Mouse (Mus musculus): Measurements from ENCODE around the gene Olfr904. TPM values are rescaled to one million over a fixed set of nuclear protein-coding genes. Genes with fewer than 3 reads are reported as not detected.
"Not testable (repeated sequence)": the region's sequence is repeated elsewhere in the genome, so short reads cannot be mapped to it uniquely, and the experiment has no call there.

Gene Olfr904
- not detected in 2 replicates for polyA plus RNA-seq (2014; fragmentation: Nextera tagmentation; extraction: Ambion mirVana)

GRCm38 (mm10) chr9:38462844-38463243 lies at the start of gene Olfr904:
Gene Olfr904 (plus strand): TSS chr9:38463144.
- Histone ChIP-seq H3K4me1 (ENCODE audit: control insufficient read depth, insufficient read depth, low read length) (no peaks in the 10 kb centered on the region), H3K27me3 (ENCODE audit: control insufficient read depth, insufficient read depth, low read length) (no peaks in the 10 kb centered on the region), H3K9me3 (replicated peaks; ENCODE audit: control insufficient read depth, low read length) (no peaks in the 10 kb centered on the region), H3K36me3 (replicated peaks; ENCODE audit: control insufficient read depth, insufficient read depth, low read depth, low read length) (no peaks in the 10 kb centered on the region), H3K4me2 (ENCODE audit: low read depth, low read length) (no peak within 1 kb of the TSS), H3K9ac (replicated peaks; ENCODE audit: low read length) (no peak within 1 kb of the TSS), H3K4me3 (ENCODE audit: low read depth, low read length) (no peak within 1 kb of the TSS), H3K27ac (replicated peaks; ENCODE audit: low read depth, low read length) (no peak within 1 kb of the TSS)
- DNase-seq (ENCODE audit: low spot score) (no peak), ATAC-seq (replicated peaks; ENCODE audit: insufficient number of reproducible peaks, low FRiP score, low TSS enrichment, low read depth) (no peak)

GRCm38 (mm10) chr9:38413502-38413901 lies 49.4 kb upstream of the Olfr904 start:
- not testable (repeated sequence) for H3K9ac ChIP-seq (replicated peaks; ENCODE audit: low read length); H3K36me3 ChIP-seq (replicated peaks; ENCODE audit: control insufficient read depth, insufficient read depth, low read depth, low read length); H3K4me1 ChIP-seq (ENCODE audit: control insufficient read depth, insufficient read depth, low read length); H3K27ac ChIP-seq (replicated peaks; ENCODE audit: low read depth, low read length); H3K4me2 ChIP-seq (ENCODE audit: low read depth, low read length); H3K4me3 ChIP-seq (ENCODE audit: low read depth, low read length); H3K27me3 ChIP-seq (ENCODE audit: control insufficient read depth, insufficient read depth, low read length); H3K9me3 ChIP-seq (replicated peaks; ENCODE audit: control insufficient read depth, low read length); ATAC-seq (replicated peaks; ENCODE audit: insufficient number of reproducible peaks, low FRiP score, low TSS enrichment, low read depth)
- DNase-seq (ENCODE audit: low spot score) = peak; percentile 57
- WGBS = 89% methylated on average over 14 of the region's 14 CpGs

DNA sequence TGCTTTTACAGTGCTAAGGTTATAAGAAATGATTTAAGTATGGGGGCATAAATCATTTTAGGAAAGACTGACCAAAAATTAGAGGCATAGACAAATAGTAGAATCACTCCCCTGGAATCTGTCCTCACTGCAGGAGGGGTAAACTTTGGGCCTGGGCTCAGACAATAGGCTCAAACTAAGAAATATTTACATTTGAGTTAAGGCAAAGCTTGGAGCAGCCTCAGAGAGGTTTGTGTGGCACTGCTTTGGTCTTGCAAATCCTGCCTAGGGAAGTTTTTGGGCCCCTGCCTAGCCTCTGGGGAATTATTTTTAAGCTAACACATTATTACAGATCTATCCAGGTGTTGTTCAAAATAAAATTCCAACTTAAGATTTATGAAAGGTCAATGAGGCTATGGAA lies 39.1 kb upstream of the Olfr904 start:
- H3K36me3 ChIP-seq (replicated peaks; ENCODE audit: control insufficient read depth, insufficient read depth, low read depth, low read length) = no peaks in the 10 kb centered on the region

GRCm38 (mm10) chr9:38427026-38427425 lies 35.9 kb upstream of the Olfr904 start:
- DNase-seq (ENCODE audit: low spot score) = no peak
- Histone ChIP-seq H3K27me3 (ENCODE audit: control insufficient read depth, insufficient read depth, low read length) (no peaks in the 10 kb centered on the region), H3K9ac (replicated peaks; ENCODE audit: low read length) (no peak overlapping the region), H3K4me2 (ENCODE audit: low read depth, low read length) (no peak overlapping the region), H3K9me3 (replicated peaks; ENCODE audit: control insufficient read depth, low read length) (no peaks in the 10 kb centered on the region), H3K27ac (replicated peaks; ENCODE audit: low read depth, low read length) (no peak overlapping the region), H3K4me3 (ENCODE audit: low read depth, low read length) (no peak overlapping the region), H3K4me1 (ENCODE audit: control insufficient read depth, insufficient read depth, low read length) (no peaks in the 10 kb centered on the region), H3K36me3 (replicated peaks; ENCODE audit: control insufficient read depth, insufficient read depth, low read depth, low read length) (no peaks in the 10 kb centered on the region)
- no peak for ATAC-seq (replicated peaks; ENCODE audit: insufficient number of reproducible peaks, low FRiP score, low TSS enrichment, low read depth)
- WGBS = 54% methylated on average over 1 of the region's 1 CpGs

More for the DNA sequence above, 39.1 kb upstream of the Olfr904 start:
- ATAC-seq (replicated peaks; ENCODE audit: insufficient number of reproducible peaks, low FRiP score, low TSS enrichment, low read depth) (no peak), DNase-seq (ENCODE audit: low spot score) (no peak)
- Histone ChIP-seq H3K4me2 (ENCODE audit: low read depth, low read length) (no peak overlapping the region), H3K4me1 (ENCODE audit: control insufficient read depth, insufficient read depth, low read length) (no peaks in the 10 kb centered on the region), H3K27me3 (ENCODE audit: control insufficient read depth, insufficient read depth, low read length) (no peaks in the 10 kb centered on the region), H3K9me3 (replicated peaks; ENCODE audit: control insufficient read depth, low read length) (no peaks in the 10 kb centered on the region), H3K4me3 (ENCODE audit: low read depth, low read length) (no peak overlapping the region), H3K9ac (replicated peaks; ENCODE audit: low read length) (no peak overlapping the region), H3K27ac (replicated peaks; ENCODE audit: low read depth, low read length) (no peak overlapping the region)

GRCm38 (mm10) chr9:38429155-38429554 lies 33.8 kb upstream of the Olfr904 start, which contains the start of gene Olfr901:
Gene Olfr901 (plus strand): TSS chr9:38429455.
- Histone ChIP-seq H3K4me2 (ENCODE audit: low read depth, low read length) (no peak within 1 kb of the TSS), H3K9me3 (replicated peaks; ENCODE audit: control insufficient read depth, low read length) (no peaks in the 10 kb centered on the region), H3K27me3 (ENCODE audit: control insufficient read depth, insufficient read depth, low read length) (no peaks in the 10 kb centered on the region), H3K36me3 (replicated peaks; ENCODE audit: control insufficient read depth, insufficient read depth, low read depth, low read length) (no peaks in the 10 kb centered on the region), H3K4me3 (ENCODE audit: low read depth, low read length) (no peak within 1 kb of the TSS), H3K9ac (replicated peaks; ENCODE audit: low read length) (no peak within 1 kb of the TSS), H3K27ac (replicated peaks; ENCODE audit: low read depth, low read length) (no peak within 1 kb of the TSS), H3K4me1 (ENCODE audit: control insufficient read depth, insufficient read depth, low read length) (no peaks in the 10 kb centered on the region)
- DNase-seq (ENCODE audit: low spot score) = no peak
- 72% methylated on average over 1 of the region's 1 CpGs for WGBS
- ATAC-seq (replicated peaks; ENCODE audit: insufficient number of reproducible peaks, low FRiP score, low TSS enrichment, low read depth) = no peak

DNA sequence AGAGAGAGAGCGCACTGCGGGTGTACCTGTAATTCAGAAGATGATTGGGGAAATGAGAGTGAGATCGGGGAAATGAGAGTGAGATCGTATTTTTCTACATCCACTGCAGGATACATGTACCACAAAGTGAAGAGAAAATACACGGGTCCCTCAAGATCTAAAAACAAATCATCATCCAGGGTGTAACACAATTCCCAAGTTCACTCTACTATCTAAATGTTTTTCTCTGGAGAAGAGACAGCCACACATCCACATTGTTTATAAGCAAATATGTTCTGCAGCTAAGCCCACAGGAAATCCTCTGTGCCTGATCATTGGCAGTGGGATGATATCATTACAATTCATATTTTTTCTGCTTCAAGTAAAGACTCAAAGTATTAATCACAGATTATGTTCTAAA lies 15.6 kb upstream of the Olfr904 start, which contains the start of gene Olfr902:
TSS of gene Olfr902 (plus strand) at position 301 of the 400 bp plus-strand sequence.
- Histone ChIP-seq H3K4me2 (ENCODE audit: low read depth, low read length) (no peak within 1 kb of the TSS), H3K9me3 (replicated peaks; ENCODE audit: control insufficient read depth, low read length) (no peaks in the 10 kb centered on the region), H3K4me3 (ENCODE audit: low read depth, low read length) (no peak within 1 kb of the TSS), H3K27me3 (ENCODE audit: control insufficient read depth, insufficient read depth, low read length) (no peaks in the 10 kb centered on the region), H3K4me1 (ENCODE audit: control insufficient read depth, insufficient read depth, low read length) (no peaks in the 10 kb centered on the region), H3K9ac (replicated peaks; ENCODE audit: low read length) (no peak within 1 kb of the TSS), H3K27ac (replicated peaks; ENCODE audit: low read depth, low read length) (no peak within 1 kb of the TSS), H3K36me3 (replicated peaks; ENCODE audit: control insufficient read depth, insufficient read depth, low read depth, low read length) (no peaks in the 10 kb centered on the region)
- WGBS = 88% methylated on average over 5 of the region's 5 CpGs
- DNase-seq (ENCODE audit: low spot score) (no peak), ATAC-seq (replicated peaks; ENCODE audit: insufficient number of reproducible peaks, low FRiP score, low TSS enrichment, low read depth) (no peak)

GRCm38 (mm10) chr9:38470807-38471206 lies 7.9 kb downstream of the Olfr904 start, which contains the start of gene Olfr905:
Gene Olfr905 (plus strand): TSS chr9:38471107.
- Histone ChIP-seq H3K9ac (replicated peaks; ENCODE audit: low read length) (no peak within 1 kb of the TSS), H3K27ac (replicated peaks; ENCODE audit: low read depth, low read length) (no peak within 1 kb of the TSS), H3K9me3 (replicated peaks; ENCODE audit: control insufficient read depth, low read length) (no peaks in the 10 kb centered on the region), H3K4me1 (ENCODE audit: control insufficient read depth, insufficient read depth, low read length) (no peaks in the 10 kb centered on the region), H3K27me3 (ENCODE audit: control insufficient read depth, insufficient read depth, low read length) (no peaks in the 10 kb centered on the region), H3K4me2 (ENCODE audit: low read depth, low read length) (no peak within 1 kb of the TSS), H3K4me3 (ENCODE audit: low read depth, low read length) (no peak within 1 kb of the TSS), H3K36me3 (replicated peaks; ENCODE audit: control insufficient read depth, insufficient read depth, low read depth, low read length) (no peaks in the 10 kb centered on the region)
- no peak for DNase-seq (ENCODE audit: low spot score)
- no peak for ATAC-seq (replicated peaks; ENCODE audit: insufficient number of reproducible peaks, low FRiP score, low TSS enrichment, low read depth)

GRCm38 (mm10) chr9:38486785-38487184 lies 23.8 kb downstream of the Olfr904 start, which contains the start of gene Olfr906:
Gene Olfr906 (plus strand): TSS chr9:38487085.
- WGBS = 86% methylated on average over 3 of the region's 3 CpGs
- ATAC-seq (replicated peaks; ENCODE audit: insufficient number of reproducible peaks, low FRiP score, low TSS enrichment, low read depth) = no peak
- Histone ChIP-seq H3K4me1 (ENCODE audit: control insufficient read depth, insufficient read depth, low read length) (no peaks in the 10 kb centered on the region), H3K9ac (replicated peaks; ENCODE audit: low read length) (no peak within 1 kb of the TSS), H3K4me3 (ENCODE audit: low read depth, low read length) (no peak within 1 kb of the TSS), H3K4me2 (ENCODE audit: low read depth, low read length) (no peak within 1 kb of the TSS), H3K27ac (replicated peaks; ENCODE audit: low read depth, low read length) (no peak within 1 kb of the TSS), H3K36me3 (replicated peaks; ENCODE audit: control insufficient read depth, insufficient read depth, low read depth, low read length) (no peaks in the 10 kb centered on the region), H3K9me3 (replicated peaks; ENCODE audit: control insufficient read depth, low read length) (no peaks in the 10 kb centered on the region), H3K27me3 (ENCODE audit: control insufficient read depth, insufficient read depth, low read length) (no peaks in the 10 kb centered on the region)
- no peak for DNase-seq (ENCODE audit: low spot score)

All from embryonic facial prominence, embryonic 11.5 days (tissue).